Mouse (Mus musculus) testis, adult 2 months (tissue): ENCODE measurements around the gene Gm28729.

Experiments used
- CTCF ChIP-seq: fragments of 200-500 bp; IDR thresholded peaks from 2 replicates; pipeline ENCODE4 v1.5.1; 2012; ENCODE audit warnings: low read depth, mild to moderate bottlenecking, inconsistent platforms, low read length, moderate library complexity; ENCODE audit not compliant: control insufficient read depth, insufficient read depth, insufficient replicate concordance
- POLR2A ChIP-seq: fragments of 200-500 bp; IDR thresholded peaks from 2 replicates; pipeline ENCODE4 v1.6.1; 2012; ENCODE audit warnings: low read depth, mild to moderate bottlenecking, inconsistent platforms, low read length, moderate library complexity; ENCODE audit not compliant: control insufficient read depth

DNA sequence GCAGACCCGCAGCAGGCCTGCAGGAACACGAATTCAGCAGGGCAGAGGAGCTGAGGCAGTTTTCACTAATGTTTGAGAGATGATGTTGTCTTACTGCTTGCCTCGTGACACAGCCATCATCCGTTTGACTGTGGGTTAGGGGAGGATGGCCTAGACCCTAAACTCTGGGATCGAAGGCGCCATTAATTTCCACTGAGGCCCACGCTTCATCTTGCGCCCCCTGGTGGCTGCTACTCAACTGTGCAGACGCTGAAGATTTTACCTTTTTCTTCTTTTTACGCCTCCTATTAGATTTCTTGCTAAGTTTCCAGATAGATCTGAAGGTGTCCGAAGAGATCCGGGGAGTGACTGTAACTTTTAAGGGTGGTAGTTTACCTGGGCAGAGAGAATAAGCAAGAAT lies 33.3 kb downstream of the Gm28729 start:
- TF ChIP-seq CTCF (peak; percentile 89; the same call in 1 of the 2 replicates), POLR2A (no peak)
